Mouse (Mus musculus): ENCODE measurements around the gene Kalrn. TPM values are rescaled to one million over a fixed set of nuclear protein-coding genes. Genes with fewer than 3 reads are reported as not detected.
"Not testable (repeated sequence)": the region's sequence is repeated elsewhere in the genome, so short reads cannot be mapped to it uniquely, and the experiment has no call there.

Gene Kalrn
- total RNA-seq, 1 experiment from 2014 or later, result 8.2 TPM

DNA sequence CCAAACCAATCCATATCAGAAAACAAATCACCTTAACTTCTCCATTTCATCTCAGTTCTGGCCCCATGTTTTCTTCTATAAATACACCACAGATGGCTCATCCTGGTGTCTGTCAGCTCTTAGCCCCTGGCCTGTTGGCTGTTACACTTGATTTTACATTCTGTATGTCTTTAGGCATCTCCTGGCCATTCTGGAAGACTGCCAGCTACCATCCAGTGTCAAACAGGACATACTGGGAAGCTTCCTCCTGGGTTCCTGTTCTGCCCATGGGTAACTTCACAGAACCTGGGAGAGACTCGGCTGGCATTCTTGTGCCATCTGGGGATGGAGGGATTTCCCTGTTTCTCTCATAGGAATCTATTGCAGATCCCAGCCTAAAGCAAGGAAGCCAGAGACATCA, 261.8 kb downstream of the Kalrn start:
- DNase-seq, result no peak

DNA sequence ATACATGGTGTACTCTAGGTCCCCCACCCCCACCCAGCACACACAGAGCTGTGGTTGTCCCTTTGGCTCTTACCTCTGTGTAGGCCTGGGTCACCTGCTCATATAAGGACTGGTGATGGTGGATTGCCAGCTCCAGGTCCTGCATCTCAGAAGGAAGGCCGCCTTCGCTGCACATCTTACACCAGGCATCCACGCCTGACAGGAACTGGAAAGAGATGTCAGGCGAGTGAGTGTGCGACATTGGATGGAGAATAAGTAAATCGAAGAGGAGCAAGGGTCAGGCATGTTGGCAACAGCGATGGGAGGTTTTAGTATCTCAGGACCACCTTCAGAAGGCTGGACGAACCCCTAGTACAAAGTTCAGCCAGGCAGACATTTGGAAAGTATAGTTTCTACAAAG, 263.0 kb downstream of the Kalrn start:
- no peak for DNase-seq

DNA sequence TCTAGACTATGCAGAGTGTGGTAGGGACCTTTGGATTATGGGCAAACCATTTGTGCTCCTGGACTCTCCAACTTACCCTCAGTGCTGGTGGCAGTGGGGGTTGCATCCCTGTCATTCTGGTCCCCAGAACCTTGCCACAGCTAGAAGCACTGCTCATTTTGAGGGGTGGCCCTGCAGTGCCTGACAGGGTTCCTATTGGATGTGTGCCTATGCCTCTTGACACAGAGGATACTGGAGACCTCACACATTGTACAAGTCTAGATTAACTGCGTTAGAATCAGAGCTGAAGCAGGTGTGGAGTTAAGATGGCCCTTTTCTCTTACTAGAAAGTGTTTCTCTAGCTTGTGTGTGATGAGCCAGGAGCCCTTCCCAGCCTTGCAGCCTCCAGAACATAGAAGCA, 265.0 kb downstream of the Kalrn start:
- no peak for DNase-seq

DNA sequence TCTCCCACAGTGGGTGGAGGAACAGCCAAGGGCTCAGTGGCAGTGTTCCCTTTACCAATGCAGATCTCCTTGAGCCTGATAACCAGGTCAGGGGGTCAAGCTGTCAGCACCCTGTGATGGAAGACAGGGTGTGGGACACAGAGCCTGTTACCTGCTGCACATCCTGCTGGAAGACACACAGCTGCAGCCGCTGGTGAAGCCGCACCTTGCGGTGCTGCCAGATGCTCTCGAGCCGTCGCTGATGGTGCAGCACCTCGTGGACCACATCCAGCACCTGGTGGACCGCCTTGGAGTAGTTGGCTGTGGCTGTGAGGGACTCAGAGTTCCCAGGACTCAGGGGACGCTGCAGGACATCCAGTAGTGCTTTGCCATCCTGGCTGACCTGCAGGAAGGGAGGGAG, 265.9 kb downstream of the Kalrn start:
- no peak for DNase-seq

DNA sequence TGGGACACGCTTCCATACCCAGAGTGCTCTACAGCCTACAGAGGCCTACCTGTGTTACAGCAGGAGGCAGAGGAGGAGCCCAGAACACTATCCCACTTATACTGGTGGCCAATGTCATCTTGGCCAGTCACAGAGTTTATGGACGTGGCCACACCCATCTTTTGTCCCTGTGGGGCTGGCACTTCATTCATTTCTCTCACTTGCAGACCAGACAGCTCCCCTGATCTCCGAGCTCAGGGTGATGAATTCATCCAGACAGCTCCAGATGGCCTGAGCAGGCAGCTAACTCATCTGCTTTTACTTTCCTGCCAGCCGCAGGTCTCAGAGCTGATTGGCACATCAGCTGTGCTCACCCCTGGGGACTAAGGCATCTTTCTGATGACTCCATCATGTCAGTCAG, 267.7 kb downstream of the Kalrn start:
- DNase-seq, result no peak

DNA sequence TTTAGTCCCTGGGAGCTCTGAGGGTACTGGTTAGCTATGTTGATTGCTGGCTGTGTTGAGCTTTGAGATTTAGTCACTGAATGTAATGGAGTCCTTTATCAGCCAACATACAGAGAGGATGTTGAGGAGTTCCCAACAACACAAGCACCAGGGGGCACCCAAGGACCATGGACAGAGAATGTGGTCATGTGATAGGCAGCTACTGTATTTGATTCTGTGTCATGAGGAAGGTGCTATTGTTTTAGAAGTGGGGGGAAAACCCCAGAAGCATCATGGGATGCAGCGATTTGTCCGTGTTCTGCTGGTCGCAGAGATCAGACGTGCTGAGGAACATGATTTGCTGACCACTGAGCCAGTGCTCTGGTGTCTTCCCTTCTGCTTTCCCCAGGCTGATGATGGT, 269.5 kb downstream of the Kalrn start:
- not testable (repeated sequence) for DNase-seq

DNA sequence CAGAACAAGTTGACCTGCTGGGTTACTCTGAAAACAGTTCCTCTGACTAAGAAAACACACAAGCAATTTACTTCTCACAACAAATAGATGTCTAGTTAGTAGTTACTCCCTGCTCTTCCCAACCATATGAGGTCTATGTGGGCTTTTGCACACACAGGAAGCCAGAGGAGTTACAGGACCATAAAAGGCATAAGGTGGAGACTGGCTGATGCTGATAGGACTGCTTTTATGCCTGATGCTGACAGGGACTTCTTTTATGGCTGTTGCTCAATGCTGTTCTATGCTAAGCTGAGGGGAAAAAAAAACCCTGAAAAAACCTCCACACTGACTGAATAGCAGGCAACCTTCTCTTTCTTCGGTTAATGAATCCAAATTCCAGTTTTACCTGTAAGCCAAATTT, 270.8 kb downstream of the Kalrn start:
- DNase-seq, result no peak

DNA sequence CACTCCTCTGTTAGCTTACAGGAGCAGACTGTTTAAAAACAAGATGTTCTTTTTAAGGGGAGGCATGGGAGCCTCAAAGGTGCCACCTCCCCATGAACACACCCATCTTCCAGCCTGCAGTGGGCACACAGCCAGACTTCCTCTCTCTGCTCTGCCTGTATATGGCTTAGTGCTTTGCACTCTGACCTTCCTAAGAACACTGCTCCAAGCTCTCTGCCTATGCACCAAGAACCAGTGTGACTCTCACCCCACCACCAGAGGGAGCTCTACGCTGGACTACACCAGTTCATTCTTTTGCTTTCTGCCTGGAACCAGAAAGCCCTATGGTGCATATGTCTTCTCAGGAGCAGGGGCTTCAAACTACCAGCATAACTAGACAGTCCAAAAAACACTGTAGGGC, 271.3 kb downstream of the Kalrn start:
- peak; percentile 7 for DNase-seq

DNA sequence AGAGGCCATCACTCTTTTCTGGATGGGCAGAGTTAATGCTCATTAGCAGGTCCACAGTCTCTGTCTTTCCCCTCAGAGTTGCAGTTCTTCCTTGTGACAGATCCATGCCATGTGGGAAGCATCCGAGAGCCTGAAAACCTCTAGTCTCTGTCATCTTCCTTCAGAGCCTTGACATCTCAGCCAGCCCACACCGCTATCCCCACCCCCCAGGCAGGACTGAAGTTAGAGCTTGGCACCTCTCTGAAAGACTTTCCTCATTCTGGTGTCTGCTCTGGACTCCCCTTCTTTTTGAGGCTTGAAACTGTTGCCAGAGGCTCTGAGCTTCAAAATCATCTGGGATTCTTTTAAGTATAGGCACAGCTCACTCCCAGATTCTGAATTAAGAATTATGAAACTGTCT, 274.1 kb downstream of the Kalrn start:
- DNase-seq, result no peak

DNA sequence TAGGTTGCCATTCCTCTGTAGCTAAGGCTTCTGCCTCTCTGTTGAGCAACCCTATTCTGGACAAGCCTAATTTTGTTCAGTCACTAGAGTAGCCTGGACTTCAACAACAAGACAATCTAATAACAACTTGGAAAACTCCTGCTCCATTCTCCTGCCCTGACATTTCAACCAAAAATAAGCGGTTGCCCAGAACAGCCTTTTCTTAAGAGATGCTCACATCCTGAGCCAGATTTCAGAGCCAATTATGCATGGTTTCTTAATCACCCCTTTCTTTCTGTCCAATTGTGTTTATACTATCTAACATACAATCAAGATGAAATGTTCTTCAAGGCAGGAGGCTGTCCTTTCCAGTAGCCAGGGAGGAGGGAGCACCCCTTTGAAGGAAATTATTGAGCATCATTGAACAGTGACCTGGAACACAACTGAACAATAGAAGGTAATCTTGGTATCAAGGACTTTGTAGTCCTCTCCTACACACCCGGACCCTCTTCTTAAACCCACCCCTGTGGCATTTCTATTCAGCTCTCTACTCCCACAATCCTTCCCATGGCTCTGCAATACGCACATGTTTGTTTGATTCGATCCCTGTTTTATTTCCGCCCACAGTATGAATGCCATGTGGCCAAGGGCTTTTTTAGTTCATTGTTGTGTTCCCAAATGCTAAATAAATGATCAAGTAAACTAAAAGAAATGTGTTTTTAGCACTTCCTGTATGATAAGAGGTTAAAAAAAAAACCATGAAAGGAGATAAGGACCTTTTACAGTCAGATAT, 275.2 kb downstream of the Kalrn start:
- DNase-seq, result no peak

DNA sequence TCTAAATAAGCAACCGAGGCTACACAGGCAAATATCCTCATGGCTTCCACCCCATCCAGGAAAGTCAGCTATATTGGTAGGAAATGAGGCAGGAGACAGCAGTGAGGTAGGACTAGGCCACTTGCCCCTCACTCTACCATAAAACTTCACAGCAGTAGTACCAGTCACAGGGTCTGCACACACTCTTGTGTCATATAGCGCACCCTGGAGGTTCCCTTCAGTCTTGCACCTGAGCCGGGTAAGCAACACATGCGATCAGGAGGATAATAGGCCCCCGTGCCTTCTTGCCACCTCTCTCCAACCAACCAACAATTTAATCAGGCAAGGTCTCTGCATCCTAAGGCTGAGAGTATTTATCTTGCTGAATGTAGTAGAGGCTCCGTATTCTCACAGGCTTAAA, 278.8 kb downstream of the Kalrn start:
- DNase-seq, result no peak

DNA sequence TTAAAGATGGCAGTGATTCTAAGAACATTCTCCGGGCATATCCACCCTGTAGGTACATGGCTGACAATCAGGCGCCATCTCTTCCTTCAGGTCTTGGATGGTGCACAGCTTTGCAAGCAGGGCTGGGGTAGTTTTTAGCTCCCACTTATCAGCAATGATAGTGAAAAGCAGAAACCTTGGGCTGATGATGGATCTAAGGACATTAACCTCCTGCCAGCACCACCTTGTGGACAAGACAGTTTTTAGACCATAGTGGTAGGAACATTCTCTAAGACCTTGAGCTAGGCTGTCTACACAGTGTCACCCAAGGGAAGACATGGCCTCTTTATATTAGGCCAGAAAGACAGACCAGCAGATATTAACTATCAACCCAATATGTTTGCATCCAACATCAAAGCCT, 279.7 kb downstream of the Kalrn start:
- no peak for DNase-seq

DNA sequence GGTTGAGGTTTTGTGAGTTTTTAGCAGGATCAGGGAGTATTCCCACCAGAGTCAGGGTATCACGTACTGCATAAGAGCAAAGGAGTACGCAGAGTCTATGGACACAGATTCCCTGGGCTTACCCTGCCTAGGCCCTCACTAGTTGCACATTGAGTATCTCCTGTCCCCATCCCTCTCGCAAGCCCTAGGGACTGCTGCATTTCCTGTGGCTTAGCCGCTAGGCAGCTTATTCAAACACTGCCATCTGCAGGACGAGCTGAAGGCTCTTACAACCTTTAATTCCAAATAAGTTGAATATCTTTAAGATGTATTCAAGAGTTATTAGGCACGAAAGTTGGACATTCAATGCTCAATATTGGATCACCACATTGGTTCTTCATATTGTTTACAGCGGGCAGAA, 283.7 kb downstream of the Kalrn start:
- DNase-seq, result no peak

DNA sequence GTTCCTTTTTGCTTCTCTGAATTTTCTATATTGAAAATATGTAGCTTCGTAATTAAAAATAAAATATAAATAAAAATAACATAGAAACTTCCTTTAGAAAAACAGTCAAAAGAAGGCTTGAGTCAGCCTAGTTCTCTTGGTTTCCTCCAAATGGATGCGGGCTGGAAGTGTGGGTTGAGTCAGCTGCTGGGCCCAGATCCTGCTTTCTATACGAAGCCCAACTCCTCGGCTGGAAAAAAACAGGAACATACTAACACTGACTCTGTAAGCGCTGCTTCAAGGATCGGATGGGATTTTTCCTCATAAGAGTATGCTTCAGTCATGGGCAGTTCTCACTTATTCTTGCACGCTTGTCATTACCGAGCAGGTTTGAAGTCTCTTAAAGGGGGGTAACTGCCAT, 291.3 kb downstream of the Kalrn start:
- no peak for DNase-seq

DNA sequence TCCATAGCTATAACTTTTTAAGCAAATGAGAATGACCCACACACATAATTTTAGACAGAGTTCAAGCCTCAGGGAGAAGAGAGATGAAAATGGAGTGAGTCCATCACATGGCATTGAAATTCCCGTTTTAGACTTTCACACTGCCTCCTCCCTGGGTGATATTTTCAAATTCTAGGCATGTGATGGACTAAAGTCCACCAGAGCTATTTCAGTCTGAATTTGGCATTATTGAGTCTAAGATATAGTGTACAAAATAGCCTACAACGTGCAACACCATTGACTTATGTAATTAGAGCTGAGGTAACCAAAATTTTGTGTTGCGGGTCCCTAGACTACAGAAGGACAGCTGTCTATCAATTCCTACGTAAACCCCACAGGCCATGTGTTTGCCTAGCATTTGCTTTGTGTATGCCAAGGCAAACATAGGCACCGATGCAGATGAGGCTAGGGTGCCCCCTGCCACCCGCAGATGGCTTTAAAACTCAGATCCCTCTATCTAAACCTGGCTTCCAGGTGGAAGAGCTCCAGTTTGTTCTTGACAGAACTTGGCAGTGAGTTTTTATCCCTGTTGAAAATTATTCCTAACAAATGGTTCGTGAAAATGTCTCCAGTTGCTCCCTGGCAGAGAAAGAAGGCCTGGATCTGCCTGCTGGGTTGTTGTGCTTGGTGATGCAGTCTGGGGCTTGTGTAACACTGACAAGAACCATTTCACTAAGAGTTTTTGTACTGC, 293.5 kb downstream of the Kalrn start:
- no peak for DNase-seq

DNA sequence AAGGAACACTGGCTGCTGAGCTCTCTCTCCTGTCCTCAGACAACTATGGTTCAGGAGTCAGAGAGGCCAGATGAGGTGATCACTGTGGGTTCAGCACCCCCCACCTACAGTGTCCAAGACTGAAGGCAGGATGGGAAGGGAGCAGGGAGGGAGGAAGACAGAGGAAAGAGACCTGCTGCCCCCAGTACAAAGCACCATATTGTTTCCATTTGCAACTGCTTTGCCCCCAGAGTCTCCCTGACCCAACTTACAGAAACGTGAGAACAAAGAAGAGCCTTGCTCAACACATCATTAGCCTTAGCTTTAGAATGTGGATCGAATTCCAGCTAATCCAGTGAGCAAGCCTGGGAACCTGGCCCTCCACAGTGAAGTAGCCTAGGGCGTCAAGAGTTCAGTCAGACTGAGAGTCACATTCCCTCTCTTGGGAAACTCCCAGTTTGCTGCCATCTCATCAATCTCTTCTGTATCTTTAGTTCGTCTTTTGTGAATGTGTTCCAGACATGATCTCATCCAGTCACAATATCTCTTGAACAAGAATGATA, 295.0 kb downstream of the Kalrn start:
- DNase-seq, result no peak

DNA sequence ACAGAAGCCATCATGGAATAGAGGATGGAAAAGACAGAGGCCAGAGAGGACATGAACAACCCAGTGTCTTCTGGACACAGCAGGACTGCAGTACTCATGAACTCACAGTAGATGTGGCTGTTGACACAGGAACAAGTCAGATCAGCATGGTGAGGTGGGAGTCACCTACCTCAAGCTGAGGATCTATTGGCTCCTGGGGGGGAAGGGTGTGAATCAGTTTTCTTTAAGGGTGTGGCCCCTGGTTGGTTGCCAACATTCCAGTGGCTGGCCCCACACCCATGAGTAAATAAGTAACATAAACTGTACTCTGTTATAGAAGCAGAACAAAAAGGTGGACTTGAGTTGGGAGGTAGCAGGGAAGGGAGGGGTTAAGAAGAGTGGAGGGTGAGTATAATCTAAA, 298.7 kb downstream of the Kalrn start:
- no peak for DNase-seq

DNA sequence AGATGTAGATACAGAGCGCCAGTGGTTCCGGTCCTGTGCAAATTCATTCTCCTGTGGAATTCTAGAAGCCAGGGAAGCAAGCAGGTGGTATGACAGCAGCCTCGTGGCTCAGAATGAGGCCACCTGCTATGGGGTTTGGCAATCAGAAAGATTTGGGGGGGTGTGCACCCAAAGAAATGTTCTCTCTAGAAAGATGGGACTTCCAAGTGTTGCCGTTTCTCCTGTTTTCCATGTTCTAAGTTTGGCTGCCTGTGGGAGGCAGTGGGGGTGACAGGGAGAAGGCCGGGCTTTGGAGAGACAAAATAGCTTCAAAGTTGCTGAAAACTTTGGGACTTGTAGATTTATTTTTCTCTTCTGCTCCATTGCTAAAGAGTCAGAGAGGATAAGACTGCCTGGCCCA, 301.9 kb downstream of the Kalrn start:
- no peak for DNase-seq

DNA sequence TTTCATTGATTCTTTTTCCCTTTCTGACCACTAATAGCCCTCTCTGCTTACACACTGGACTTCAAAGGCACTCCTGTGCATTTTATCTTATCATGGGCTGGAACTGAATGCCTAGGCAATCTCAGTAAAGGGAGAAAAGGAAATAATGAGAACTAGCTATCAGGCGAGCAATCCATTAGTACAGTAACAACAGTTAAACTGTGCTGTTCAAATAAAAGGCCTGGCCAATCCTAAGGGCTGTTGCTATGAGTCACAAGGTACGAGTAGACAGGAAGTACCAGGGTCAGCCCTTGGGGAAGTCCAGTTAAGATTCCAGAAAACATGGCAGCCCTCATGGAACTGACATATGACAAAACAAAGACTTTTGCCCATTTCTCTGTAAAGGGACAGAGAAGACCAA, 302.7 kb downstream of the Kalrn start:
- DNase-seq, result no peak

DNA sequence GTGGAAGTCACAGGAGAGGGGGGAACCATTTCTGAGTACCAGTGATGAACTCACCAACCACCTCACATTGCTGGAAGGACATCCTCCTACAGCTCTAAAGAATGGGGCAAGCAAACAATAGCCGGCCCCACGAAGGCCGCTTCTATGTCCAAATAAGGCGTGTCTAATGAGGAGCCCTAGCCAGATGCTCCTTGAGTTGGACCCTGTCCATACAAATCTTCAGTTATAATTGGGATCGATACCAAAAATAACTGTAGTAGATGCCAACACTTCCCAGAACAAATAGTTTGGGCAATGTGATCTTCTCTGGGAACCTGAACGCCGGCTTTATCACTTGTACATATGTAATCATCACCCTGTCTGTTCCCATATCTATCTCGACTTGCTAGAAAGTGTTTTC, 303.7 kb downstream of the Kalrn start:
- no peak for DNase-seq

DNA sequence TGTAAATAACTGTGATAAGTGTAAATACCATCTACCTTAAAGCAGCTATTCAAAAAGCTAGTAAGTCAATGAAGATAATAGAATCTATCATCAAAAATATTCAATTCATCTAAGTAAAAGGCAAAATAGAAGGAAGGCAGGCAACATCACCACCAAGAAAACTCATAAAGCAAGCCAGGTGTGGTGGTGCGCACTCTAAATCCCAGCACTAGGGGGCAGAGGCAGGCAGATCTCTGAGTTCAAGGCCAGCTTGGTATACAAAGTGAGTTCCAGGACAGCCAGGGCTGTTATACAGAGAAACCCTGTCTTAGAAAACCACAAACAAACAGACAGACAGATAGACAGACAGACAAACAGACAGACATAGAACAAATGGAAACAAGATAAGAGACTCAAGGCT, 305.6 kb downstream of the Kalrn start:
- DNase-seq, result no peak

DNA sequence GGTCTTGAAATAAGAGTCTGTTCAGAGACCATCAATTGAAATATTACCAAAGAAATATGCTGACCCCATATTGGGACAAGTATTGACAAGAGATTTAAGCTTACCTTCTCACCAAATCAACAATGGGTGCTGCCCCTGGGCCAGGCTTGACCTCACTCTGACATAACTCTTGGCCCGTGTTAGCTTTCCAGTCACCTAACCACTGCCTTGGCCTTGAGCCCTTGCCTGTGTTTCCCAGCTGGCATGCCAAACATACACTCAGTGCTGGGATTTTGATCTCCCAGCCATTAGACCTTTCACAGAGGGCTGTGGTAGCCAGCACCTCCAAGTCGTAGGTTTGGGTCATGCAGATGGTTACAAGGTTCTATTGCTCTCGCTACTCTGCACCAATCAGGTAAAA, 308.7 kb downstream of the Kalrn start:
- peak; percentile 9 for DNase-seq

DNA sequence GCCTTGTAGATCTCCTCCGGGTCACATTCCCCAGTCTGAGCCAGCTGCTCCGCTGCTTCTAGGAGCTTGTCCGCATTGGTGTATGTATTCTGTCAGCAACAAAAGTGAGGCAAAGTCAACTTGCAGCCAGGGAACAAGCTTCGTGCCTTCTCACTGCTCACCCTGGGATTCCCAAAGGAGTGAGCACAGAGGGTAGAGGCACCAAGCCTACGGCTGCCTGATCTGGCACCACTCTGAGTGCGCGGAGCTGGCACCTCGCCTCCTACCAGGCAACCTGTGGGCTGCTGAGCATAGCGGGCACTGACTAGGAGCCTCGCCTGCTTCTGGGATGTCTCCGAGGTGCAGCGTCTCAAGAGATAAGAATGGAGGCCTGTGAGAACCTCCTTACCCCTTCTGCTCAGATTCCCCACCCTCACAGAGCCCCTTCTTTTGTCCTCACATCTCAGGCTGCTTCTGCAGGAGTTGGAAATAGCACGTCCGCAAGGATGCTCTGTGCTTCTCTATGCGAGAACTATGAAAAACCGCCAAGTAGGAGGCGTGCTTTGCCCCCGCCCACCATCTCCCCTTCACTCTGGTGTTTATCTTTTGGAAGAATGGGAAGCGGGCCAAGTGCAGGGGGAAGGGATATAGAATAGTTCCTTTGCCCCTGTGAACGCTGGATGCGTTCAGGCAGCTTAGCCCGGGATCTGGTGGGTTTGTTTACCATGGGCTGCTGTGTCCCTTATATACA, 310.4 kb downstream of the Kalrn start:
- peak; percentile 24 for DNase-seq

All from adrenal gland, postnatal 25 days (tissue).